Mouse (Mus musculus) right cerebral cortex, postnatal 10 days (tissue): ENCODE measurements around the gene Nell2.

ENCODE experiments used
- DNase-seq, 2 experiments: peaks; one replicate each; pipeline ENCODE4 v3.0.0; 2021; ENCODE audit warnings: low spot score in 2 of 2

Gene Nell2

GRCm38 (mm10) chr15:95354806-95355205, 173.6 kb downstream of the Nell2 start:
- DNase-seq = no peak

GRCm38 (mm10) chr15:95334323-95335296, 193.7 kb downstream of the Nell2 start:
- peak; percentile 41 to 58 for DNase-seq

GRCm38 (mm10) chr15:95333229-95333628, 195.1 kb downstream of the Nell2 start:
- DNase-seq = no peak

- DNase-seq = no peak
Measured at GRCm38 (mm10) chr15:95330926-95331325, 197.4 kb downstream of the Nell2 start.

GRCm38 (mm10) chr15:95322744-95323143, 205.6 kb downstream of the Nell2 start:
- no peak for DNase-seq

GRCm38 (mm10) chr15:95316626-95317025, 211.7 kb downstream of the Nell2 start:
- DNase-seq = no peak

- DNase-seq = no peak
Measured at GRCm38 (mm10) chr15:95314808-95315145, 213.6 kb downstream of the Nell2 start.

GRCm38 (mm10) chr15:95314121-95314807, 214.1 kb downstream of the Nell2 start:
- peak in 1 of 2 experiments; percentile 38 for DNase-seq

- DNase-seq = peak; percentile 38 to 58
Measured at GRCm38 (mm10) chr15:95313286-95313685, 215.1 kb downstream of the Nell2 start.

- peak in 1 of 2 experiments; percentile 27 for DNase-seq
Measured at GRCm38 (mm10) chr15:95304102-95304501, 224.3 kb downstream of the Nell2 start.

- DNase-seq = peak in 1 of 2 experiments; percentile 15
Measured at GRCm38 (mm10) chr15:95296561-95296960, 231.8 kb downstream of the Nell2 start.

- no peak for DNase-seq
Measured at GRCm38 (mm10) chr15:95289047-95289446, 239.3 kb downstream of the Nell2 start.

- peak; percentile 40 to 50 for DNase-seq
Measured at GRCm38 (mm10) chr15:95285199-95285598, 243.2 kb downstream of the Nell2 start.

GRCm38 (mm10) chr15:95280986-95281385, 247.4 kb downstream of the Nell2 start:
- DNase-seq = peak in 1 of 2 experiments; percentile 33

- peak in 1 of 2 experiments; percentile 20 for DNase-seq
Measured at GRCm38 (mm10) chr15:95278001-95278400, 250.4 kb downstream of the Nell2 start.

GRCm38 (mm10) chr15:95276556-95276955, 251.8 kb downstream of the Nell2 start:
- peak in 1 of 2 experiments; percentile 15 for DNase-seq

GRCm38 (mm10) chr15:95275553-95275952, 252.8 kb downstream of the Nell2 start:
- DNase-seq = no peak

GRCm38 (mm10) chr15:95273236-95273635, 255.1 kb downstream of the Nell2 start:
- DNase-seq = no peak

GRCm38 (mm10) chr15:95272167-95272566, 256.2 kb downstream of the Nell2 start:
- peak in 1 of 2 experiments; percentile 17 for DNase-seq

- no peak for DNase-seq
Measured at GRCm38 (mm10) chr15:95259671-95260450, 268.5 kb downstream of the Nell2 start.

GRCm38 (mm10) chr15:95257131-95257530, 271.2 kb downstream of the Nell2 start:
- no peak for DNase-seq

- no peak for DNase-seq
Measured at GRCm38 (mm10) chr15:95245516-95245915, 282.8 kb downstream of the Nell2 start.
